Mouse (Mus musculus): ENCODE measurements at regions not wholly inside any gene's neighbourhood (a gene's known extent, or its start where the extent isn't known, plus 50 kb on each side); places are given as distances from the start of the nearest gene placed in this dataset.

DNA sequence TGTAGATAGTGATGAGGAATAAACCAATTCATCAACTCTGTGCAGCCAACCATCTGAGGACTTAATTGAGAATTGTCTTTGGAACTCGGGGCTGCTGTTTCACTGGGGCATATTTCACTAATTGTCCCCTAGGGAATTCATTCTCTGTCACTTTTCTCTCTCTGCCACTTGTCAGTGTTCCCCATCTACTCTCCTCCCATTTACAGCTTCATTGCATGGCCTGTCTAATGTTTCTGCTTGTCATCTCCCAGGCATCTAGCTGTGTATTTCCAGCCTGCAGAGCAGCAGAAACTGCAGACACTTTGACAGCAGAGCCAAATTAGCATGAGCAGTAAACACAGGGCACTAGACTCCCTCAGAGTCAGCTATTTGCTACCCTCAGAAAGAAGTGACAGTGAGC lies 1105.2 kb downstream of the Ntrk3 start:
- no peak for DNase-seq

DNA sequence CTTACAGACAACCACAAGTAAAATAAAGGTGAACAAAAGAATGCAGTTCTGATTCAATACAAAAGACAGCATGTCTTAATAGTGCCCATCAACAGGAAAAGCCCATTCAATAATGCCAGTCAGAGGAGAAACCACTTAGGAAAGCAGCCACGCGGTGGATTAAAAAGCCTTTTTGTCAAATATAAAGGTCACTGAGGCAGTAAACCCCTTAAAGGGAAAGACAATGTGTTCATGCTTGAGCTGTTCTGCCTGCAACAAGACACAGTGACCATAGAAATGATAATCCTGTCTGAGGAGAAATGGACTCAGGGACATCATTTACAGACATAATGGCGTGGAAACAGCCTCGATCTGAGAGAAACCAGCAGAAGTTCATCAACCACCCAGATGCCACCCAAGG lies 1114.3 kb downstream of the Ntrk3 start:
- no peak for DNase-seq

DNA sequence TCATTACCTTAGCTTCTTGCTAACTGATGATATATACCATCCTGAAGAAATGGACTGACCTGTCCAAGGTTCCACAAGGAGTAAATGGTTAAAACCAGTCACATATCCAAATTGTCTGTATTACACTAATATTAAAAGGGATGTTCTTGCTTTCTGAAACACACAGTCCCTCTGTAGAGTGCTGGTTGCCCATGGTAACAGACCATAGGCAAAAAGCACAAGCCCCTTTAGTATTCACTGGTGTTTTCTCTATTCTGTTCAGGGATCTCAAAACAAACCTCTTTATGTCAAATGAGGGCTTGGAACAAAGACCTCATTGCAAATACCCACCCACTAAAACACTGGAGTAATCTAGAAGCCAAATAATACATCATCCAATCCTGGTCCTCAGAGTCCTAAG lies 1114.9 kb downstream of the Ntrk3 start:
- no peak for DNase-seq

DNA sequence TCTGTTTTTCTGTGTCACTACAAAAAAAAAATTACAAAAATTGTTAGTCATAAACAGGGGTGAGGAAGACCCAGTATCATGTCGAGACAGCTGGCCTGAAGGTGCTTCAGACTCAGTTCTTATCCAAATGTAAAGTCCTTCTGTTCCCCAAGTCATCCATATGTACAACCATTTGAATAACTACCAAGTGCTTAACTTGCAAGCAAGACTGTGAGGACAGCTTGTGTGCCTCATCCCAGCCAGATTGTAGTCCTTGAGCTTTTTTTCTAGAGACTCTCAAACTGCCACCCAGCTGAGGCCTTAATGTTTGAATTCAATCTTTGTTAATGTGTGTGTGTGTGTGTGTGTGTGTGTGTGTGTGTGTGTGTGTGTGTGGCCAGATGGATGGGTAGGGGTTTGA lies 1164.9 kb downstream of the Ntrk3 start:
- DNase-seq, result no peak

DNA sequence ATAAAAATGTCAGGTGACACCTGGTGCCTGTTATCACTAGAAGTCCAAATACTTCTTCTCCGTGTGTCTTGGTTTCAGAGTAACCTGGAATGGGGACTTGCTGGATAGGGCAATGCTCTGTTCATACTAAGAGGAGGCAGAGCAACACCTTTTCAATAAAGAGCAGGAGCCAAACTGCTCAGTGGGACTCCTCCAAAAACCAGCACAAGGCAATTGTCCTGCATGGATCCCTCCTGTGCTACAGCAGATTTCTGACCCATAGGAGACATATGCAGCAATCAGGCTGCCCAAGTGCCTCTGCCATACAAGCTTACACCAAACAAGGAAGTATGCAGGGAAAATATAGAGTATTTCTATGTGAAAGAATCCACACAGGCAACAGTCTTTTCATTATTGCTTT lies 1178.7 kb downstream of the Ntrk3 start:
- DNase-seq, result peak; percentile 37 to 49

DNA sequence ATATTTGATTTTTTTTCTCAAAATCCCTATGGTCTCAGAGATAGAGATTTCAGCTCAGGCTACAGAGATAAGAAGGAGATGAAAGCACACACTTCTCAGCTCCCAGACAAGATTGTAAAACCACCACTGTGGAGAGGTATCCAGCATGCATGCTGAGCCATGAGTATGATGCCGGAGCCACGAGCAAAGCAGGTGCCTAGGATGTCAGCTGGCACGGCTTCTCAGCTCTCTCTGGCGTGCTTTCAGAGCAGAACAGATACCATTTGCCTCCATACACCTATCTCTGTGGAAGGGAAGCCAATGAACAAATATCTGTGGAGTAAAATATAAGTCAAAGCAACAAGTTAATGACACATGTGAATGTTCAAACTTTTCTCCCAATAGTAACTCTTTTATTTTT lies 1179.3 kb downstream of the Ntrk3 start:
- peak; percentile 58 to 74 for DNase-seq

DNA sequence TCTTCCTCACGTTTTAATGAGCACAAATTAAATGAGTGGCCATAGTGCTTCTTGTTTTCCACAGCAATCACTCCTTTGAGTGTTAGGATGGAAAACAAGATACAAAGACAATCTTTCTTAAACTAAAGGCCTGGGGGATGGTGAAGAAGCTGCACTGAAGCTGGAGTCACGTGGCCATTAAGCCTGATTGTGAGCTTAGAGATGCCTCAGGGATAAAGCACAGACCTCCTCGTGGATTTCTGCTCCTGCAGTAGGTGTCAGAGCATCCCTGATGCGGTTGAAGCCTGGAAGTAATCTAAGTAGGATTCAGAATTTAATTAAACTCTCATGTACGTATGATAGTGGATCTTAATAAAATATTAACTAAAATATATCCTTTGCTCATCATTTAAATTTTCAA lies 1200.9 kb downstream of the Ntrk3 start:
- DNase-seq, result no peak

DNA sequence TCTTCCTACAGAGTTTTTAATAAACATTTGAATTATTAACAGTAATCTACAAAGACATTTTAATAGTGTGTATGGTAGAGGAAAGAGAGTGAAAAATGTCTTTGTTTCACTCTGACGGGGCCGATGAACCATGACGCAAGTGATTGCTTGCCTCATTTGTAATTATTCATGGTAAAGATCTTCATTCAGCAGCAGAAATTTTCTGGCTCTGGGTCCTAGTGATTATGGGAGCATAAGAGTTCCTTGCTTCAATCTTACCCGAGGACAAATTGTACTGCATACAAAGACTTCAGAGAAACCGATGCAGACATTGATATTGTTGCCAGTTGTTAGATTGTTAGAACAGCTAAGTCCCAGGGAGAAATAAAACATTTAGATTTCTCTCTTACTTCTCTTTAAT lies 1209.9 kb downstream of the Ntrk3 start:
- DNase-seq, result no peak

DNA sequence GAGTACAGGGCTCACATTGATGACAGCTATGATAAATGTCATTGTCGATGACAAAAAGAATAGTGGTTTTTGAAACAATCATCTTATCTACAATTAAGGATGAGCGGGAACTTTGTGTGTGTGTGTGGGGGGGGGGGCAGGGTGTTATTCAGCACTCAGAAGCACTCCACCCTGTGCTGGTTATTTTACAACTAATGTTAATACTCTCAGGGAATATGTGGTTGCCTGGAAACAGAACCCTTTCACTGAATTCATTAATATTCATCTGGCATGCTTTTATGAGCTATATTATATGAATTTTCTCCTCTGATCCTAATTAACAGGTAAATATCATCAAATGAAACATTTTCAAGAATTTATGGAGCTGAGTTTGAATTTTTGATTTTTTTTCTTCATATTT lies 1228.2 kb downstream of the Ntrk3 start:
- DNase-seq, result no peak

DNA sequence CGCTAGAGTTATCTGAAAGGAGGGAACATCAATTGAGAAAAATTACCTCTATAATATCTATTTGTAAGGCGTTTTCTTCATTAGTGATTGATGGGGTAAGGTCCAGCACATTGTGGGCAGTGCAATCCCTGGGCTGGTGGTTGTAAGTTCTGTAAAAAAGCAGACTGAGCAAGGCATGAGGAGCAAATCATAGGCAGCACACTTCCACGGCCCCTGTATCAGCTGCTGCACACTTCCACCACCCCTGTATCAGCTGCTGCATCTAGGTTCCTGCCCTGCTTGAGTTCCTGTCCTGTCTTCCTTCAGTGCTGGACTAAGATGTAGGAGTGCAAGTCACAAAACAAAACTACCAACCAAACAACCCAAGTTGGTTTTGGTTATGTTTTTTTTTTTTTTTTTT lies 1230.2 kb downstream of the Ntrk3 start:
- DNase-seq, result no peak

DNA sequence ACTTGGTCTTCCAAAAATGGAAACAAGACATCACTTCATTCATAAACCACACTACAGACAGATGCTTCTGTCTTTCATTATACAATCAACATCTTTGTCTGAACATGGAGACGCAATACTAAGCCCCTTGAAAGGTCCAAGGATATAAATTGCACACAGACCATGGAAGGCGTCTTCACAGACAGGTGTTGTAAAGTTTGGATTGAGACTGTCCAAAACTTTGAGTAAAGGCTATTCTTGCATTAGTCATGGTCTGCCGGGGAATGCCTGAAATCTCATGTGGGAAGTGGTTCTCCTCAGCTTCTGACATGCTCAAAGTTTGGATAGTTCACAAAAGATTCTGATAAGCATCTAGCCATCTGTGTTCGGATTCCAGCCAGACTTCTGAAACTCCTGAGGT lies 1235.2 kb downstream of the Ntrk3 start:
- DNase-seq, result no peak

DNA sequence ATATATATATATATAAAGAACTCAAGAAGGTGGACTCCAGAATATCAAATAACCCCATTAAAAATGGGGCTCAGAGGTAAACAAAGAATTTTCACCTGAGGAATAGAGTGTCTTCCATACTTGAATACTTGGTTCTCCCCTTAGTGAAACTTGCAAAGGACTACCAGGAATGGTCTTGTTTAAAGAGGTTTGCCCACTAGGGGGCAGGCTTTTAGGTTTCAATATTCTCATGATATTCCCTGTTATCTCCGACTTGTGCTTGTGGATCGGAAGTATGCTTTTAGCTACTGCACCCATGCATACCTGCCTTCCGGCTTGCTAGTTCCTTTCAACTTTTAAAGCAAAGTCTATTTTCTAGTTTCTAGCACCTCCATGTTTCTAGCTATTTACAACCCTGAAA lies 1242.7 kb downstream of the Ntrk3 start:
- peak in 1 of 2 experiments; percentile 12 for DNase-seq

DNA sequence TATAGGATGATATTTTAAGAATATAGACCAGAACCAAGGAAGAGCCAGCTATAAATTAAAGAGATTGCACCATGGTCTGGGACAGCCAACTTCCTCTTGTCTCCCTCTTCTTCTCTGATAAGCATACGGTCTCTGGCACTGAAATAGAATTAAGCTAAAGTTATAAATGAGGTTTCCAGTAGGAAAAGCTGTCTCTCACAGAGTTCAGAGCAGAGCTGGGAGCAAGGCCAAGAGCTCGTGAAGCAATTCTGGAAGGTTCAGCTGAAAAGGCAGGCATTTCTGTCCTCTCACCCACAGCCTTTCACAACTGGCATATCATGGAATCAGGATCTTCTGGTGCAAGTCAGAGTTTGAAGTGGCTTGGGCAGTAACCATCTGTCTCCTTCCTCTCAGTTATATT lies 1247.8 kb downstream of the Agbl1 start:
- DNase-seq, result no peak

DNA sequence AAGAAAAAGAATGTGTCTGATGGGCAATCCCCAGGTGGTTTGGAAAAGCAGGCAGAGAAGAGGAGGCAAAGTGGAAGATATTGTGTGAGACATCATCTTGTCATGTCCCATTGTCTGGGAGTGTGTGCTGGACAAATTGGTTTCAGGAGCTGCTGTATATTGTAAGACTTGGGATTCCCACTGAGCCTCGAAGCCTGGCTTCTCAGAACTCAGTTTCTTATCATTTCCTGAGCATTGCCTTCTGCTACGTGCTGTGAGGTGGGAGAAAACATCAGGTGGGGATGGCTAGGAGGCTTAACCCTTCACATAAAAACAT lies 1216.3 kb downstream of the Agbl1 start:
- DNase-seq, result no peak

DNA sequence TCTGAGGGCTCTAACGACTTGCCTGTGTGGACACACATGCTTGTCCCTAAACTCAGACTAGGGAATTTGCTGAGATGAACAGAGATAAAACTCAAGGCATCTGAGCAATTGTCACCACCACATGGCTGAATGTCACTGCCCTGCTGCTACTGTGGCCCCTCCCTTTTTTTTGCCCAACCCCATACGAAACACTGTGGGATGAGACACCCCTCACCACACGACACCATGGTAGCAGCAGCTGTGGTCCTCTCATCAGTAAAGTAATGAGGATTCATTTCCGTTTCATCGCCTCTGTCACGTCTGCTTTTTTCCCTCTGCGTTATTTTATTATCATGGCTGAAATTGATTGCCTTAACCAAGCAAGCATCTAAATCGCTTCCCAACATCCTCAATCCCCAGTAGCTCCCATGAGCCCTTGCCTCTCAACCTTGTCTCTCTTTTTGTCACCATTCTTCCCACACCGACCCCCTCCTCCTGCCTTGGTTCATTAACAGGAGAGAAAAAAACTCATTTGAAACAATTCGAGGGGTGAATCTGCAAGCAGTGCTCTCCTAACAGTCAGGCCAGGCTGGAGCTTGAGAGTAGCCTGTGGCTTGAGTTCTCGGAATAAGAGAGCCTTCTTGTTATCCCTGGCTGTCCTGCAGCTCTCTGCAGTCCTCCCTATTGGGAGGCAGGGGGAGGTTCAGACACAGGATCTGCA lies 1215.8 kb downstream of the Agbl1 start:
- no peak for DNase-seq

DNA sequence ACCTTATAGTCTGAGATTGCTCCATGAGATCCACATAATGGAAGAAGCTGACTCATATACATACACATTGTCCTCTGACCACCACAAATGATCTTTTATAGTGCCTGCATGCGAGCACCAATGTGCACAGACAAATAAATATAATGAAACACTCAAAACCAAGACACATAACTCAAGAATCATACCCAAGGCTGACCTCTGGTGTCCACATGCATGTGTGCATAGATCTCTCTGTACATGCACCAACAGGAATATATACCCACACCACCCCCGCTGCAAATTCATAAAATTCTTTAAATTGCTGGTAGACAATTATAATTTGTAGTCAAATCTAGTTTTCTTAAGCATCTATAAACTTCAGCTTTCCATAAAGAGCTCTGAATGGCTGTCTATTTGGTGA lies 1211.9 kb downstream of the Agbl1 start:
- DNase-seq, result peak in 1 of 2 experiments; percentile 7

DNA sequence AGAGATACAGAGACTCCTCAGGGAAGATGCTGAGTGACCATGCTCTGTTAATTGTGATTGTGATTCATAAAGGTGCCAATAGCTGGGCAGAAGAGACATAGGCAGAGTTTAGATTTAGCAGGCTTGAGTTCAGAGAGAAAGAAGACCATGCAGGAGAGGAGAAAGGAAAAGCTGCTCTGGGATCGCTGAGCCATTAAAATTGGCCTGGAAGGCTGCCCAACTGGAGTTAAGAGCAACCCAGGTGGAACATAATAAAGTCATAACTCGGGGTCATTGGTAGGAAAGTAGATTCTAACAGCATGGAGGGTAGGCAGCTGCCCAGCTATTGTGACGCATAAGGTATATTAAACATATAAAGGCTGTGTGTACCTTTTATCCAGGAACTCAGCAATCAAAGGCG lies 1183.9 kb downstream of the Agbl1 start:
- no peak for DNase-seq
